Mouse (Mus musculus): Measurements from ENCODE around the gene Cpsf4l. TPM values are rescaled to one million over a fixed set of nuclear protein-coding genes. Genes with fewer than 3 reads are reported as not detected.
A peak's percentile ranks its signal among the peaks of the same experiment; 100 is the strongest.

Gene Cpsf4l
- polyA plus RNA-seq, 1 experiment = not detected

DNA sequence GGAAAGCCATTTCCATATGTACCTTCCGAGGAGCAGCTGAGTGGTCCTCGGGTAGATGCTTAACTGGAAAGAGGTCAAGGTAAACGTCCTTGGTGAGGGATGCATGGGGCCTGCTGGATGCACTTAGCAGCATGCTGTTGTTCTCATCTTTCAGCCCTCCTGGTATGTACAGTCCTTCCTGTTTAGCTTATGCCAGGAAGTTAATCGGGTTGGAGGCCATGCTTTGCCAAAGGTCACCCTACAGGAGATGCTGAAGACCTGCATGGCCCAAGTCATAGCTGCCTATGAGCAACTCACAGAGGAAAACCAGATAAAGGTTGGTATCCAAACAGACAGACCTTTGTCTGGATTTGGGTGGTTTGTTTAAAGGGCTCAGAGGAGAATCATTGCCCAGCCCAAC, 52.6 kb downstream of the Cpsf4l start:
- H3K27me3 ChIP-seq (ENCODE audit: control insufficient read depth, insufficient read depth, low read length) = no peaks in the 10 kb centered on the region
- H3K4me1 ChIP-seq (ENCODE audit: control insufficient read depth, insufficient read depth, insufficient read length, low read length) = no peaks in the 10 kb centered on the region
- H3K36me3 ChIP-seq (ENCODE audit: control insufficient read depth, insufficient read depth, low read length) = peaks cover 93% of the 10 kb centered on the region
- H3K4me3 ChIP-seq (ENCODE audit: low read depth, low read length) = no peak overlapping the region
- H3K27ac ChIP-seq (ENCODE audit: insufficient read depth, low read depth, low read length) = no peak overlapping the region
- 54% methylated on average over 4 of the region's 4 CpGs for WGBS
- TF ChIP-seq POLR2A (IDR thresholded peaks at IDR 0.05; ENCODE audit: low read depth, low read length) (no peak), CTCF (IDR thresholded peaks at IDR 0.05; ENCODE audit: extremely low read depth, insufficient read length, insufficient replicate concordance, low read depth, low read length) (no peak)

GRCm38 (mm10) chr11:113656511-113656932, 53.3 kb downstream of the Cpsf4l start:
- Histone ChIP-seq H3K27ac (ENCODE audit: insufficient read depth, low read depth, low read length) (no peak overlapping the region), H3K4me3 (ENCODE audit: low read depth, low read length) (no peak overlapping the region), H3K36me3 (ENCODE audit: control insufficient read depth, insufficient read depth, low read length) (peaks cover 93% of the 10 kb centered on the region), H3K4me1 (ENCODE audit: control insufficient read depth, insufficient read depth, insufficient read length, low read length) (peaks cover 4% of the 10 kb centered on the region; the same call in 1 of the 2 replicates), H3K27me3 (ENCODE audit: control insufficient read depth, insufficient read depth, low read length) (no peaks in the 10 kb centered on the region)
- TF ChIP-seq CTCF (IDR thresholded peaks at IDR 0.05; ENCODE audit: extremely low read depth, insufficient read length, insufficient replicate concordance, low read depth, low read length) (no peak), POLR2A (IDR thresholded peaks at IDR 0.05; ENCODE audit: low read depth, low read length) (no peak)
- 83% methylated on average over 8 of the region's 8 CpGs for WGBS

GRCm38 (mm10) chr11:113654561-113655270, 55.1 kb downstream of the Cpsf4l start:
- peaks cover 4% of the 10 kb centered on the region; the same call in 1 of the 2 replicates for H3K4me1 ChIP-seq (ENCODE audit: control insufficient read depth, insufficient read depth, insufficient read length, low read length)
- no peak overlapping the region for H3K27ac ChIP-seq (ENCODE audit: insufficient read depth, low read depth, low read length)
- TF ChIP-seq POLR2A (IDR thresholded peaks at IDR 0.05; ENCODE audit: low read depth, low read length) = no peak
- no peak for TF ChIP-seq CTCF (IDR thresholded peaks at IDR 0.05; ENCODE audit: extremely low read depth, insufficient read length, insufficient replicate concordance, low read depth, low read length)
- H3K36me3 ChIP-seq (ENCODE audit: control insufficient read depth, insufficient read depth, low read length) = peaks cover 78% of the 10 kb centered on the region
- H3K27me3 ChIP-seq (ENCODE audit: control insufficient read depth, insufficient read depth, low read length) = no peaks in the 10 kb centered on the region
- no peak overlapping the region for H3K4me3 ChIP-seq (ENCODE audit: low read depth, low read length)
- 91% methylated on average over 18 of the region's 18 CpGs for WGBS

GRCm38 (mm10) chr11:113654105-113654504, 55.7 kb downstream of the Cpsf4l start:
- no peak overlapping the region for H3K27ac ChIP-seq (ENCODE audit: insufficient read depth, low read depth, low read length)
- no peak for TF ChIP-seq CTCF (IDR thresholded peaks at IDR 0.05; ENCODE audit: extremely low read depth, insufficient read length, insufficient replicate concordance, low read depth, low read length)
- H3K4me1 ChIP-seq (ENCODE audit: control insufficient read depth, insufficient read depth, insufficient read length, low read length) = peaks cover 4% of the 10 kb centered on the region; the same call in 1 of the 2 replicates
- H3K36me3 ChIP-seq (ENCODE audit: control insufficient read depth, insufficient read depth, low read length) = peaks cover 73% of the 10 kb centered on the region
- 95% methylated on average over 15 of the region's 15 CpGs for WGBS
- H3K27me3 ChIP-seq (ENCODE audit: control insufficient read depth, insufficient read depth, low read length) = no peaks in the 10 kb centered on the region
- no peak overlapping the region for H3K4me3 ChIP-seq (ENCODE audit: low read depth, low read length)

DNA sequence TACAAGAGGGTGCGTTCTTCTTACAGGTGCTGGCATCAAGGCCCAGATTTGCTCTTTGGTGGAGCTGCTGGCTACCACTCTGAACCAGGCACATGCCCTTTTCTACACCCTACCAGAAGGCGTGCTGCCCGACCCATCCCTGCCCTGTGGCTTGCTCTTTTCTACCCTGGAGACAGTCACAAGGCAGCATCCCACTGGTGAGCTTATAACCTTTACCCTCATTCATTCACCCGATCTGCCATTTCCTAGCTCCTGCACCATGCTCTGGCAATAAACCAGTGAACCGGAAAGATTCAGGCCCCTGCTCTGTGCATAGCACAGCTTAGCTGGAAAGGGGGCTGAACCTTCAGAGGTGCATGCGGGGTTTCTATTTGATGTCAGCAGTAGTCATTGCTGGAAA, 57.3 kb downstream of the Cpsf4l start:
- no peak for TF ChIP-seq POLR2A (IDR thresholded peaks at IDR 0.05; ENCODE audit: low read depth, low read length)
- no peak for TF ChIP-seq CTCF (IDR thresholded peaks at IDR 0.05; ENCODE audit: extremely low read depth, insufficient read length, insufficient replicate concordance, low read depth, low read length)
- Histone ChIP-seq H3K36me3 (ENCODE audit: control insufficient read depth, insufficient read depth, low read length) (peaks cover 58% of the 10 kb centered on the region), H3K4me1 (ENCODE audit: control insufficient read depth, insufficient read depth, insufficient read length, low read length) (peaks cover 7% of the 10 kb centered on the region; the same call in 1 of the 2 replicates), H3K4me3 (ENCODE audit: low read depth, low read length) (no peak overlapping the region), H3K27ac (ENCODE audit: insufficient read depth, low read depth, low read length) (no peak overlapping the region), H3K27me3 (ENCODE audit: control insufficient read depth, insufficient read depth, low read length) (no peaks in the 10 kb centered on the region)
- 93% methylated on average over 6 of the region's 6 CpGs for WGBS

DNA sequence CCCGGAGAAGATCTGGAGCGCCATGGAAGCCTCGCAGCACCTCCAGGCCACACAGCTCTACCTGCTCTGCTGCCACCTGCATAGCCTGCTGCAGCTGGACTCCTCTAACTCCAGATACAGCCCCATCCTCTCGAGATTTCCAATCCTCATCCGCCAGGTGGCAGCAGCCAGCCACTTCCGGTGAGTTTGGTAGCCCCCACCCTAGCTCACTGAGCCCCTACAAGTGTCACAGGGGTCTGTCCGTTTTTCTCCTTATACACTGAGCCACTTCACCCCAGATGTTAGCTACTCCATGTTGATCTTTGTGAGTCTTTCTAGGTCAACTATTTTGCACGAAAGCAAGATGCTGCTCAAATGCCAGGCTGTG, 57.9 kb downstream of the Cpsf4l start:
- H3K27me3 ChIP-seq (ENCODE audit: control insufficient read depth, insufficient read depth, low read length) = no peaks in the 10 kb centered on the region
- peaks cover 7% of the 10 kb centered on the region; the same call in 1 of the 2 replicates for H3K4me1 ChIP-seq (ENCODE audit: control insufficient read depth, insufficient read depth, insufficient read length, low read length)
- H3K4me3 ChIP-seq (ENCODE audit: low read depth, low read length) = peak overlapping the region; percentile 29
- WGBS = 39% methylated on average over 8 of the region's 8 CpGs
- H3K36me3 ChIP-seq (ENCODE audit: control insufficient read depth, insufficient read depth, low read length) = peaks cover 52% of the 10 kb centered on the region
- no peak for TF ChIP-seq POLR2A (IDR thresholded peaks at IDR 0.05; ENCODE audit: low read depth, low read length)
- TF ChIP-seq CTCF (IDR thresholded peaks at IDR 0.05; ENCODE audit: extremely low read depth, insufficient read length, insufficient replicate concordance, low read depth, low read length) = peak; percentile 60; the same call in 1 of the 2 replicates
- peak overlapping the region; percentile 20; the same call in 1 of the 2 replicates for H3K27ac ChIP-seq (ENCODE audit: insufficient read depth, low read depth, low read length)

- H3K4me3 ChIP-seq (ENCODE audit: low read depth, low read length) = peak overlapping the region; percentile 58
- 23% methylated on average over 22 of the region's 22 CpGs for WGBS
- H3K27me3 ChIP-seq (ENCODE audit: control insufficient read depth, insufficient read depth, low read length) = no peaks in the 10 kb centered on the region
- no peak for TF ChIP-seq POLR2A (IDR thresholded peaks at IDR 0.05; ENCODE audit: low read depth, low read length)
- TF ChIP-seq CTCF (IDR thresholded peaks at IDR 0.05; ENCODE audit: extremely low read depth, insufficient read length, insufficient replicate concordance, low read depth, low read length) = no peak
- H3K27ac ChIP-seq (ENCODE audit: insufficient read depth, low read depth, low read length) = peak overlapping the region; percentile 81
- peaks cover 7% of the 10 kb centered on the region; the same call in 1 of the 2 replicates for H3K4me1 ChIP-seq (ENCODE audit: control insufficient read depth, insufficient read depth, insufficient read length, low read length)
- H3K36me3 ChIP-seq (ENCODE audit: control insufficient read depth, insufficient read depth, low read length) = peaks cover 47% of the 10 kb centered on the region
These were observed 58.5 kb downstream of the Cpsf4l start for GRCm38 (mm10) chr11:113651206-113651906.
